Mouse (Mus musculus) midbrain, embryonic 14.5 days (tissue): Measurements from ENCODE around the gene Gm19345. TPM values are rescaled to one million over a fixed set of nuclear protein-coding genes. Genes with fewer than 3 reads are reported as not detected.

Experiments
- ATAC-seq: fragments of 200-750 bp; cut with Nextera tagmentation; 2 replicates; pipeline ENCODE4 v1.8.0; 2017; ENCODE audit warnings: moderate number of reproducible peaks, moderate library complexity; ENCODE audit not compliant: low FRiP score, low TSS enrichment
- DNase-seq: peaks from one replicate; pipeline ENCODE4 v3.0.0-alpha.2; 2015
- H3K27ac ChIP-seq: fragments of 300-500 bp; sonication (generic); replicated peaks from 2 replicates; pipeline ENCODE4 v1.5.1; 2014; ENCODE audit warnings: mild to moderate bottlenecking, low read depth, low read length, moderate library complexity
- H3K27me3 ChIP-seq: fragments of 300-500 bp; sonication (generic); 2 replicates; pipeline ENCODE4 v1.6.1; 2014; ENCODE audit warnings: low read length, control low read depth, mixed read lengths; ENCODE audit not compliant: control insufficient read depth, insufficient read depth
- H3K36me3 ChIP-seq: fragments of 300-500 bp; sonication (generic); 2 replicates; pipeline ENCODE4 v1.6.1; 2014; ENCODE audit warnings: low read length, control low read depth; ENCODE audit not compliant: control insufficient read depth, insufficient read depth
- H3K4me1 ChIP-seq: fragments of 300-500 bp; sonication (generic); 2 replicates; pipeline ENCODE4 v1.6.1; 2014; ENCODE audit warnings: mild to moderate bottlenecking, antibody characterized with exemption, low read length, control low read depth; ENCODE audit not compliant: control insufficient read depth, insufficient read depth
- H3K4me2 ChIP-seq: fragments of 300-500 bp; sonication (generic); 2 replicates; pipeline ENCODE4 v1.6.1; 2014; ENCODE audit warnings: mild to moderate bottlenecking, low read length, moderate library complexity
- H3K4me3 ChIP-seq: fragments of 300-500 bp; sonication (generic); replicated peaks from 2 replicates; pipeline ENCODE4 v1.5.1; 2014; ENCODE audit warnings: low read depth, low read length
- H3K9ac ChIP-seq: fragments of 300-500 bp; sonication (generic); replicated peaks from 2 replicates; pipeline ENCODE4 v1.6.1; 2014; ENCODE audit warnings: mild to moderate bottlenecking, low read length, moderate library complexity
- H3K9me3 ChIP-seq: fragments of 300-500 bp; sonication (generic); 2 replicates; pipeline ENCODE4 v1.6.1; 2016; ENCODE audit warnings: low read length, control low read depth, mixed read lengths; ENCODE audit not compliant: control insufficient read depth
- WGBS: fragments of 180-500 bp; shearing (Covaris S2); extraction: QIAGEN DNeasy Blood & Tissue Kit; methylation state at CpG from one replicate; pipeline ENCODE4 v1.1.7; 2014; 5-methylcytosine and 5-hydroxymethylcytosine counted together
- polyA plus RNA-seq: library from polyadenylated mRNA; unstranded; fragments of >200 nt; fragmentation: Nextera tagmentation; extraction: Ambion mirVana; gene quantifications from 2 replicates; pipeline ENCODE4 v1.2.1, GENCODE M21; 2014

Gene Gm19345
- polyA plus RNA-seq = 9.9 and 13.6 TPM in 2 replicates

GRCm38 (mm10) chr7:19851858-19852570, at the start of gene Gm19345:
Gene Gm19345, plus strand, starts transcription at chr7:19852003.
- no peaks in the 10 kb centered on the region for H3K36me3 ChIP-seq
- H3K4me3 ChIP-seq = peak within 1 kb of the TSS; percentile 40
- no peaks in the 10 kb centered on the region for H3K27me3 ChIP-seq
- H3K4me1 ChIP-seq = 0 out of 2 replicates have a peak, but pooled peaks cover 4% of the 10 kb centered on the region
- peak within 1 kb of the TSS; percentile 65 for H3K9ac ChIP-seq
- no peaks in the 10 kb centered on the region for H3K9me3 ChIP-seq
- DNase-seq (peak; percentile 81), ATAC-seq (peak; percentile 77)
- peak within 1 kb of the TSS; percentile 70 for H3K27ac ChIP-seq
- 2% methylated on average over 33 of the region's 33 CpGs for WGBS
- H3K4me2 ChIP-seq = peak within 1 kb of the TSS; percentile 56

DNA sequence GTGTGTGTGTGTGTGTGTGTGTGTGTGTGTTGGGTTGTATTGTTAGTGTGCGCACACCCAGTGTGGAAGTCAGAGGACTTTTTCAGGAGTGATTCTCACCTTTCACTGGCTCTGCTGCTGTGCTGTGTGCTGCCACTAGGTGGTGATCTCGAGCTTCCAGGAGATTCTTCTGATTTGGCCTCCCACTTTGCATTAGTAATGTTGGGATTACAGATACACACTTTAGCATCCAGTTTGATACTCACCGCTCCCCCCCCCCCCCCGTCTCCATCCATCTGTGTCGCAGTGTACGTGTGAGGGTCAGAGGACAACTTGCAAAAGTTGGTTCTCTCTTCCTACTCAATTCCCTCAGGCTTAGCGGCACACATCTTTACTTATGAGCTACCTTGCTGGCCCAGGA, 48.8 kb upstream of the Gm19345 start:
- no peaks in the 10 kb centered on the region for H3K9me3 ChIP-seq
- no peaks in the 10 kb centered on the region for H3K4me1 ChIP-seq
- H3K27ac ChIP-seq = no peak overlapping the region
- no peak overlapping the region for H3K4me2 ChIP-seq
- H3K27me3 ChIP-seq = no peaks in the 10 kb centered on the region
- H3K9ac ChIP-seq = no peak overlapping the region
- 18% methylated on average over 7 of the region's 7 CpGs for WGBS
- DNase-seq = peak; percentile 86
- no peaks in the 10 kb centered on the region for H3K36me3 ChIP-seq
- H3K4me3 ChIP-seq = no peak overlapping the region
- ATAC-seq = no peak

- H3K4me1 ChIP-seq = 0 out of 2 replicates have a peak, but pooled peaks cover 6% of the 10 kb centered on the region
- no peaks in the 10 kb centered on the region for H3K36me3 ChIP-seq
- H3K4me3 ChIP-seq = no peak overlapping the region
- H3K9ac ChIP-seq = no peak overlapping the region
- no peak for DNase-seq
- ATAC-seq = no peak
- H3K4me2 ChIP-seq = no peak overlapping the region
- peaks cover 31% of the 10 kb centered on the region for H3K27me3 ChIP-seq
- no peak overlapping the region for H3K27ac ChIP-seq
- H3K9me3 ChIP-seq = no peaks in the 10 kb centered on the region
- 86% methylated on average over 8 of the region's 8 CpGs for WGBS
Measured at GRCm38 (mm10) chr7:19806356-19806969, 45.3 kb upstream of the Gm19345 start.

GRCm38 (mm10) chr7:19809369-19809768, 42.4 kb upstream of the Gm19345 start:
- DNase-seq = peak; percentile 65
- Histone ChIP-seq H3K4me1 (0 out of 2 replicates have a peak, but pooled peaks cover 6% of the 10 kb centered on the region), H3K4me3 (peak overlapping the region; percentile 25), H3K9ac (peak overlapping the region; percentile 42; the same call in 1 of the 2 replicates), H3K36me3 (no peaks in the 10 kb centered on the region), H3K27me3 (peaks cover 43% of the 10 kb centered on the region), H3K9me3 (no peaks in the 10 kb centered on the region), H3K4me2 (peak overlapping the region; percentile 47), H3K27ac (no peak overlapping the region)
- WGBS = 3% methylated on average over 27 of the region's 27 CpGs
- peak; percentile 68; the same call in 1 of the 2 replicates for ATAC-seq

GRCm38 (mm10) chr7:19811114-19811513, 40.7 kb upstream of the Gm19345 start:
- H3K36me3 ChIP-seq = no peaks in the 10 kb centered on the region
- WGBS = 4% methylated on average over 22 of the region's 22 CpGs
- 0 out of 2 replicates have a peak, but pooled peaks cover 7% of the 10 kb centered on the region for H3K4me1 ChIP-seq
- peak overlapping the region; percentile 46 for H3K4me2 ChIP-seq
- H3K9me3 ChIP-seq = no peaks in the 10 kb centered on the region
- H3K27me3 ChIP-seq = peaks cover 43% of the 10 kb centered on the region
- no peak overlapping the region for H3K27ac ChIP-seq
- H3K9ac ChIP-seq = 0 out of 2 replicates have a peak overlapping the region, but pooled peaks have one; percentile 9
- ATAC-seq = no peak
- H3K4me3 ChIP-seq = peak overlapping the region; percentile 18
- peak; percentile 55 for DNase-seq

DNA sequence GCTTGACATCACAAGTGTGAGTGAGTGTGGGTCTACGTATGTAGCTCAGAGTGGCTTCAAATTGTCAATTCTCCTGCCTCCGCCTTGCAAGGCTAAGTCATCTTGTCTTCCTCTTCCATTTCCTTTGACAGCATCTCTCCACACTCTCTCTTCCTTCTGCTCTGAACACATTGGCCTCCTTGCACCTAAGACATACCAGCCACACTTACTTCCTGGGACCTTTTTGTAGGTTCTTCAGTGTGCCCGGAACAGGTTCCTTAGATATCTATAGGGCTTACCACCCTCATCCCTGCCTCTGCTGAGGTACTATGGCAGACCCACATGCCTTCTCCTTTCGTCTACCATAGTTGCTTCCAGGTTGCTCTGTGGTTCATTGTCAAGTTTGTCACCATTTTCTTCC, 38.6 kb upstream of the Gm19345 start:
- Histone ChIP-seq H3K9me3 (no peaks in the 10 kb centered on the region), H3K27ac (no peak overlapping the region), H3K27me3 (peaks cover 43% of the 10 kb centered on the region), H3K9ac (no peak overlapping the region), H3K4me3 (no peak overlapping the region), H3K4me2 (no peak overlapping the region), H3K36me3 (no peaks in the 10 kb centered on the region), H3K4me1 (peaks cover 18% of the 10 kb centered on the region)
- ATAC-seq = no peak
- DNase-seq = no peak
- 88% methylated on average over 4 of the region's 4 CpGs for WGBS

DNA sequence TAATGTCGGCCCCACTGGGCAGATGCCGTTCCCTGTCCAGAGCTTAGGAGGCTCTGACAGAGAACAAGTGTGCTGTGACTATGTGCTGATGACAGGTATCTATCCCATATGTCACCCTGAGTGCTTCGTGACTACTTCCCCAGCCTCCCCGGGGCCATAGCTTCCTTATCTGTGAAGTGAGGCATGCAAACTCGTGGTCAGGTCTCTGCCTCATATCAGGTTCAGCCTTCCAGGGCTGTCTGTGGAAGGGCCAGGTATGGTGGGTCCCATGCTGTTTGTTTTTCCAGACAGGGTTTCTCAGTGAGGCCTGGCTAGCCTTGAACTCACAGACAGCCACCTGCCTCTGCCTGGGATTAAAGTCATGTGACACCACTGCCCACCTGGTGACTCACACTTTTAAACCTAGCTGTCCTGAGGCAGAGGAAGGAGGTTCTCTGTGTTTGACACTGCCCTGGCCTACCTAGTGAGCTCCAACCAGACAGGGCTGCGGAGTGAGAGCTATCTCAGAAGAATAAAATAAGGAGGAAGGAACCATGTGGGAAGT, 38.2 kb upstream of the Gm19345 start:
- peaks cover 18% of the 10 kb centered on the region for H3K4me1 ChIP-seq
- ATAC-seq = no peak

DNA sequence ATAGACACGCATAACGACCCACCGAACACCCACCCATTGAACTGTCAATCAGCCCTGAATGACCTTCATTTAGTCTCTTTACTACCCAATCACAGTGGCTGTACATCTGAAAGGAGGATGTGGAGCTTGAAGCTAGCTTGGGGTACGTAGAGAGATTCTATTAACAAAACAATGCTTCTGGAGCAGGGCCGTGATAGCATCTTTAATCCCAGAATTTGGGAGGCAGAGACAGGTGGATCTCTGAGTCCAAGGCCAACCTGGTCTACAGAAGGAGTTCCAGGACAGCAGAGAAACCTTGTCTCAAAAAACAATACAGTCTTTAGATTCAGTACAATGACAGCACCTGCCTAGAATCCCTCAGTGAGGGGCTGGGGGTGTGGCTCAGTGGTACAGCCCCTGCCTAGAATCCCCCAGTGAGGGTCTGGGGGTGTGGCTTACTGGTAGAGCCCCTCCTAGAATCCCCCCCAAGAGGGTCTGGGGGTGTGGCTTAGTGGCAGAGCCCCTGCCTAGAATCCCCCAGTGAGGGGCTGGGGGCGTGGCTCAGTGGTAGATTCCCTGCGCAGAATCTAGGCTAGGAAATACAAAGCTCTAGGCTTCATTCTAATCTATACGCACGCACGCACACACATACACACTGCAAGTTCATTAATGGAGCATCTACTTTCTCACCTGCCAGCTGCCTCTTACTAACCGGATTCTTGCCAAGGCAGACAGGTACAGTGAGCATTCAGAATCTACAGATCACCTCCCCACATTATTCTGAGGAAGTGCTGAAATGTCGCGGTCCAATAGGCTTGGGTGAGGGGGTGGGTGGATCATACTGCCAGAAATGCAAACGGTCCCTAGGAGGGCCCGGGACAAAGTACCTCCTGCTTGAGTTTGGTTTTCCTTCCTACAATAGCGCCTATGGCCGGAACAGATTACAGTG, 36.2 kb upstream of the Gm19345 start:
- H3K9me3 ChIP-seq = no peaks in the 10 kb centered on the region
- no peak for ATAC-seq
- H3K9ac ChIP-seq = peak overlapping the region; percentile 58; the same call in 1 of the 2 replicates

More for the DNA sequence above, 38.2 kb upstream of the Gm19345 start:
- Histone ChIP-seq H3K36me3 (no peaks in the 10 kb centered on the region), H3K9ac (no peak overlapping the region), H3K4me2 (no peak overlapping the region), H3K9me3 (no peaks in the 10 kb centered on the region), H3K27ac (no peak overlapping the region), H3K4me3 (no peak overlapping the region), H3K27me3 (peaks cover 38% of the 10 kb centered on the region)
- WGBS = 88% methylated on average over 6 of the region's 6 CpGs
- DNase-seq = no peak

More for the DNA sequence above, 36.2 kb upstream of the Gm19345 start:
- peak overlapping the region; percentile 54 for H3K4me2 ChIP-seq
- no peak overlapping the region for H3K27ac ChIP-seq
- peaks cover 18% of the 10 kb centered on the region for H3K4me1 ChIP-seq
- H3K4me3 ChIP-seq = peak overlapping the region; percentile 34
- DNase-seq = no peak
- peaks cover 20% of the 10 kb centered on the region for H3K27me3 ChIP-seq
- no peaks in the 10 kb centered on the region for H3K36me3 ChIP-seq
- WGBS = 21% methylated on average over 17 of the region's 17 CpGs
